Mouse (Mus musculus) lung, postnatal 0 days (tissue): Measurements from ENCODE around the gene Opcml. TPM values are rescaled to one million over a fixed set of nuclear protein-coding genes. Genes with fewer than 3 reads are reported as not detected.

Experiments
- ATAC-seq: fragments of 200-750 bp; cut with Nextera tagmentation; 2 replicates; pipeline ENCODE4 v1.8.0; 2017; ENCODE audit warnings: moderate library complexity
- DNase-seq: peaks from one replicate; pipeline ENCODE4 v3.0.0-alpha.2; 2016; ENCODE audit warnings: low spot score
- H3K27ac ChIP-seq: fragments of 300-500 bp; sonication (generic); 2 replicates; pipeline ENCODE4 v1.5.1; 2014; ENCODE audit warnings: antibody characterized with exemption, mild to moderate bottlenecking, low read length, mixed read lengths
- H3K27me3 ChIP-seq: fragments of 300-500 bp; sonication (generic); replicated peaks from 2 replicates; pipeline ENCODE4 v1.6.1; 2014; ENCODE audit warnings: low read length, mixed read lengths; ENCODE audit not compliant: insufficient read depth
- H3K36me3 ChIP-seq: fragments of 300-500 bp; sonication (generic); 2 replicates; pipeline ENCODE4 v1.6.1; 2014; ENCODE audit warnings: low read length, mixed read lengths; ENCODE audit not compliant: insufficient read depth
- H3K4me1 ChIP-seq: fragments of 300-500 bp; sonication (generic); 2 replicates; pipeline ENCODE4 v1.6.1; 2014; ENCODE audit warnings: antibody characterized with exemption, low read depth, low read length, mixed read lengths; ENCODE audit not compliant: insufficient read depth
- H3K4me2 ChIP-seq: fragments of 300-500 bp; sonication (generic); replicated peaks from 2 replicates; pipeline ENCODE4 v1.6.1; 2014; ENCODE audit warnings: low read depth, mild to moderate bottlenecking, low read length, moderate library complexity, mixed read lengths
- H3K4me3 ChIP-seq: fragments of 300-500 bp; sonication (generic); 2 replicates; pipeline ENCODE4 v1.5.1; 2014; ENCODE audit warnings: low read depth, low read length
- H3K9ac ChIP-seq: fragments of 300-500 bp; sonication (generic); replicated peaks from 2 replicates; pipeline ENCODE4 v1.6.1; 2014; ENCODE audit warnings: low read depth, mild to moderate bottlenecking
- H3K9me3 ChIP-seq: fragments of 300-500 bp; sonication (generic); 2 replicates; pipeline ENCODE4 v1.6.1; 2016; ENCODE audit warnings: low read length, mixed read lengths
- CTCF ChIP-seq: IDR thresholded peaks from 2 replicates; pipeline ENCODE4 v1.5.1; 2016; ENCODE audit warnings: antibody characterized with exemption, mild to moderate bottlenecking
- EP300 ChIP-seq: IDR thresholded peaks from 2 replicates; pipeline ENCODE4 v1.6.1; 2016; ENCODE audit warnings: antibody characterized with exemption, mild to moderate bottlenecking, control low read depth
- WGBS: fragments of 180-500 bp; shearing (Covaris S2); extraction: QIAGEN DNeasy Blood & Tissue Kit; methylation state at CpG from one replicate; pipeline ENCODE4 v1.1.7; 2014; 5-methylcytosine and 5-hydroxymethylcytosine counted together
- polyA plus RNA-seq: library from polyadenylated mRNA; unstranded; fragments of >200 nt; fragmentation: Nextera tagmentation; extraction: Ambion mirVana; gene quantifications from 2 replicates; pipeline ENCODE4 v1.2.1, GENCODE M21; 2015

The Opcml gene
- polyA plus RNA-seq, 1 experiment from 2014 or later = 2.5 TPM

GRCm38 (mm10) chr9:27821197-27821596 lies 30.6 kb downstream of the Opcml start:
- Histone ChIP-seq H3K9me3 (no peaks in the 10 kb centered on the region), H3K27me3 (no peaks in the 10 kb centered on the region), H3K27ac (no peak overlapping the region), H3K36me3 (no peaks in the 10 kb centered on the region), H3K9ac (no peak overlapping the region), H3K4me3 (no peak overlapping the region), H3K4me2 (no peak overlapping the region), H3K4me1 (no peaks in the 10 kb centered on the region)
- WGBS = 72% methylated on average over 1 of the region's 1 CpGs
- DNase-seq = no peak
- TF ChIP-seq CTCF = no peak
- TF ChIP-seq EP300 = no peak
- no peak for ATAC-seq

- H3K27ac ChIP-seq = no peak overlapping the region
- H3K4me2 ChIP-seq = no peak overlapping the region
- no peaks in the 10 kb centered on the region for H3K27me3 ChIP-seq
- no peak overlapping the region for H3K9ac ChIP-seq
- ATAC-seq = no peak
- no peak overlapping the region for H3K4me3 ChIP-seq
- no peaks in the 10 kb centered on the region for H3K36me3 ChIP-seq
- WGBS = 90% methylated on average over 6 of the region's 6 CpGs
- TF ChIP-seq EP300 (no peak), CTCF (no peak)
- DNase-seq = no peak
- no peaks in the 10 kb centered on the region for H3K9me3 ChIP-seq
- no peaks in the 10 kb centered on the region for H3K4me1 ChIP-seq
These were observed 32.1 kb downstream of the Opcml start for GRCm38 (mm10) chr9:27822681-27823080.

GRCm38 (mm10) chr9:27824424-27824823 lies 33.8 kb downstream of the Opcml start:
- no peaks in the 10 kb centered on the region for H3K27me3 ChIP-seq
- no peak for TF ChIP-seq EP300
- no peaks in the 10 kb centered on the region for H3K9me3 ChIP-seq
- H3K4me1 ChIP-seq = no peaks in the 10 kb centered on the region
- WGBS = 43% methylated on average over 7 of the region's 7 CpGs
- no peak overlapping the region for H3K4me2 ChIP-seq
- H3K4me3 ChIP-seq = no peak overlapping the region
- H3K9ac ChIP-seq = no peak overlapping the region
- no peaks in the 10 kb centered on the region for H3K36me3 ChIP-seq
- no peak overlapping the region for H3K27ac ChIP-seq
- DNase-seq (no peak), ATAC-seq (no peak)

GRCm38 (mm10) chr9:27830519-27830918 lies 39.9 kb downstream of the Opcml start:
- no peak for TF ChIP-seq CTCF
- no peak for TF ChIP-seq EP300
- WGBS = 58% methylated on average over 5 of the region's 5 CpGs
- DNase-seq = no peak
- no peak overlapping the region for H3K4me3 ChIP-seq
- H3K4me1 ChIP-seq = no peaks in the 10 kb centered on the region
- H3K4me2 ChIP-seq = no peak overlapping the region
- H3K9me3 ChIP-seq = no peaks in the 10 kb centered on the region
- no peak overlapping the region for H3K9ac ChIP-seq
- no peaks in the 10 kb centered on the region for H3K27me3 ChIP-seq
- H3K36me3 ChIP-seq = no peaks in the 10 kb centered on the region
- no peak for ATAC-seq
- H3K27ac ChIP-seq = no peak overlapping the region

GRCm38 (mm10) chr9:27842806-27843205 lies 52.2 kb downstream of the Opcml start:
- Histone ChIP-seq H3K27ac (no peak overlapping the region), H3K9me3 (no peaks in the 10 kb centered on the region), H3K4me2 (no peak overlapping the region), H3K4me3 (no peak overlapping the region), H3K36me3 (no peaks in the 10 kb centered on the region), H3K9ac (no peak overlapping the region), H3K27me3 (no peaks in the 10 kb centered on the region), H3K4me1 (no peaks in the 10 kb centered on the region)
- ATAC-seq = no peak
- 70% methylated on average over 5 of the region's 5 CpGs for WGBS
- no peak for TF ChIP-seq EP300
- no peak for TF ChIP-seq CTCF
- DNase-seq = no peak

GRCm38 (mm10) chr9:27871624-27872023 lies 81.0 kb downstream of the Opcml start:
- no peak for ATAC-seq
- no peak for DNase-seq
- H3K27me3 ChIP-seq = no peaks in the 10 kb centered on the region
- H3K27ac ChIP-seq = no peak overlapping the region
- no peaks in the 10 kb centered on the region for H3K36me3 ChIP-seq
- TF ChIP-seq EP300 (no peak), CTCF (no peak)
- 70% methylated on average over 3 of the region's 3 CpGs for WGBS
- no peak overlapping the region for H3K4me3 ChIP-seq
- no peaks in the 10 kb centered on the region for H3K4me1 ChIP-seq
- no peak overlapping the region for H3K9ac ChIP-seq
- no peak overlapping the region for H3K4me2 ChIP-seq
- no peaks in the 10 kb centered on the region for H3K9me3 ChIP-seq

- Histone ChIP-seq H3K27ac (no peak overlapping the region), H3K4me3 (no peak overlapping the region), H3K4me2 (no peak overlapping the region), H3K27me3 (no peaks in the 10 kb centered on the region), H3K9ac (no peak overlapping the region), H3K9me3 (no peaks in the 10 kb centered on the region), H3K36me3 (no peaks in the 10 kb centered on the region), H3K4me1 (no peaks in the 10 kb centered on the region)
- no peak for TF ChIP-seq EP300
- no peak for TF ChIP-seq CTCF
- no peak for DNase-seq
- ATAC-seq = no peak
- 79% methylated on average over 5 of the region's 5 CpGs for WGBS
These were observed 99.1 kb downstream of the Opcml start for GRCm38 (mm10) chr9:27889636-27890035.
